Comparison of ENCODE assay signal across 6 mouse cellular contexts in the genomic region with DNA sequence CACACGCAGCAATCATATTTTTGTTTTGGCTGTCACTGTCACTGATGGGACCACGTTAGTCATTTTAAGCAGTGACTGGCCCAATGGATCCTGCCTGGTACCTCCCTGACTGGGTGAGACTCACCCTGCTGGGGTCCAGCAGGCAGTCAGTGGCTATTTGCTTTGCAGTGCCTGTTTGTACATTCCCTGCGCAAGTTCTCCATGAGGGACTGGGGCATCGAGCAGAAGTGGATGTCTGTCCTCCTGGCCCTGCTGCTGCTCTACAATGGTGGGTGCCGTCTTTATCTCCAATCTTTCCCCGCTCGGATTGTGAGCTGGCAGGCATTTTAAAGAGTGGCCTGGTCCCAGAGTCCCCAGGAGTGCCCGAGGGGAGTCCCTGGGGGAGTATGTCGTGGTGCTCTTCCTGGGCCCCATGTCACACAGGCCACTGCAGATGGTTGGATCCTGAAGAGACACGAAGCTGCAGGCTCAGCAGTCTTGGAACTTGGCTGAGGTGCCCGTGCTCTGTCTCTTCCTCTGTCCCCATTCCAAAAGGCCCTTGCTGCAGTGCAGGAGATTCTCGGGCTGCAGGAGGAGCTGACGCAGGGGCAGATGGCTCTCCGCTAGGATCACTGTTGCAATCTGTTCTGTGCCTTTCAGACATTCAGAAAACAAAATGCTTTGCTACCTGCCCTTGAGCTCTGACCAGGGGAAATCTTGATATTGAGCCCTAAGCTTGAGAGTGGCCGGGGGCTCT. TPM values are rescaled to one million over a fixed set of nuclear protein-coding genes. Genes with fewer than 3 reads are reported as not detected.
DNase-seq lines count a peak whose midpoint lies in the region; ATAC-seq and TF ChIP-seq lines count a peak whose summit lies in the region.
"Not testable (repeated sequence)": the region's sequence is repeated elsewhere in the genome, so short reads cannot be mapped to it uniquely, and the experiment has no call there.

No protein-coding gene starts in this region.

- not testable (repeated sequence) for H3K27me3 ChIP-seq in cerebellum, adult 2 months (ENCODE audit: control insufficient read depth, insufficient read depth, low read length); forebrain, embryonic 11.5 days (ENCODE audit: control insufficient read depth, insufficient read depth, low read length)

- not testable (repeated sequence) for ATAC-seq in forebrain, embryonic 11.5 days (replicated peaks; ENCODE audit: low FRiP score)

- not testable (repeated sequence) for H3K4me3 ChIP-seq in cerebellum, adult 2 months (replicated peaks; ENCODE audit: insufficient read depth, low read depth, low read length); forebrain, embryonic 11.5 days (ENCODE audit: low read depth, low read length)

- not testable (repeated sequence) for H3K36me3 ChIP-seq in forebrain, embryonic 11.5 days (ENCODE audit: control insufficient read depth, insufficient read depth, low read length)

- not testable (repeated sequence) for H3K4me2 ChIP-seq in forebrain, embryonic 11.5 days (ENCODE audit: low read depth, low read length, severe bottlenecking)

- H3K4me1 ChIP-seq in cerebellum, adult 2 months (ENCODE audit: control insufficient read depth, insufficient read depth, low read length); forebrain, embryonic 11.5 days (replicated peaks; ENCODE audit: control insufficient read depth, insufficient read depth, low read length): not testable (repeated sequence)

- peak overlapping the region; percentile 80 for H3K27ac ChIP-seq in cerebellum, adult 2 months (ENCODE audit: insufficient read depth, low read length)
- H3K27ac ChIP-seq in forebrain, embryonic 11.5 days (ENCODE audit: low read depth, low read length) = not testable (repeated sequence)

- not testable (repeated sequence) for TF ChIP-seq POLR2A in cerebellum, adult 2 months (IDR thresholded peaks at IDR 0.05; ENCODE audit: borderline replicate concordance, insufficient read depth, low read length)

- not testable (repeated sequence) for TF ChIP-seq CTCF in cerebellum, adult 2 months (IDR thresholded peaks at IDR 0.05; ENCODE audit: borderline replicate concordance, insufficient read depth, low read depth, low read length)

- not testable (repeated sequence) for H3K9me3 ChIP-seq in forebrain, embryonic 11.5 days (ENCODE audit: control insufficient read depth, low read length)

- peak; percentile 69 for DNase-seq in cerebellum, adult 11-12 months
- peak; percentile 63 to 70 for DNase-seq in cerebellum, adult 2 months
- peak; percentile 68 for DNase-seq in cerebellum, adult 9-10 months
- peak; percentile 50 to 72 for DNase-seq in cerebellum, postnatal 25 days
- DNase-seq in forebrain, embryonic 11.5 days (ENCODE audit: low spot score) = peak; percentile 6
- peak; percentile 87 for DNase-seq in heart, adult 11 months

- H3K9ac ChIP-seq in forebrain, embryonic 11.5 days (ENCODE audit: low read length) = not testable (repeated sequence)

- whole genome bisulfite sequencing in cerebellum, adult 2 months = 20% methylated on average over 9 of the region's 15 CpGs
- 89% methylated on average over 9 of the region's 15 CpGs for WGBS in forebrain, embryonic 11.5 days

RNA-seq across cellular contexts. Expression of a gene that starts 20.1 kb away (rescaled TPM):
- 18.7 and 19.9 TPM in 2 replicates for polyA plus RNA-seq in cerebellum, adult 2 months (2012; rRNA removed)
- 28.7 and 29.1 TPM in 2 replicates for polyA plus RNA-seq in forebrain, embryonic 11.5 days (2014; fragmentation: Nextera tagmentation; extraction: Ambion mirVana)

RNA-seq across cellular contexts. Expression of a gene that starts 40.6 kb away (rescaled TPM):
- polyA plus RNA-seq in cerebellum, adult 2 months (2012; rRNA removed) = 83.8 and 86.6 TPM in 2 replicates
- polyA plus RNA-seq in forebrain, embryonic 11.5 days (2014; fragmentation: Nextera tagmentation; extraction: Ambion mirVana) = 23.1 and 27.5 TPM in 2 replicates

Comparison
In these comparisons a context has a peak if more than half of its experiments do, and no peak if none do; other contexts are left out.
1. DNase-seq: peak in every context shown above with its lines; median percentile 87 in heart, adult 11 months; 69 in cerebellum, adult 11-12 months; 68 in cerebellum, adult 9-10 months; 66 in cerebellum, adult 2 months; 61 in cerebellum, postnatal 25 days; 6 in forebrain, embryonic 11.5 days.